Mouse (Mus musculus): ENCODE results near the gene Ndc80. TPM values are rescaled to one million over a fixed set of nuclear protein-coding genes. Genes with fewer than 3 reads are reported as not detected.
"Not testable (repeated sequence)": the region's sequence is repeated elsewhere in the genome, so short reads cannot be mapped to it uniquely, and the experiment has no call there.

Gene Ndc80
- total RNA-seq, 2 experiments from 2014 or later = 0.70 to 0.83 TPM

- DNase-seq (ENCODE audit: low spot score in 2 of 2) = no peak
These were observed 47.2 kb downstream of the Ndc80 start for GRCm38 (mm10) chr17:71479381-71479901.

DNA sequence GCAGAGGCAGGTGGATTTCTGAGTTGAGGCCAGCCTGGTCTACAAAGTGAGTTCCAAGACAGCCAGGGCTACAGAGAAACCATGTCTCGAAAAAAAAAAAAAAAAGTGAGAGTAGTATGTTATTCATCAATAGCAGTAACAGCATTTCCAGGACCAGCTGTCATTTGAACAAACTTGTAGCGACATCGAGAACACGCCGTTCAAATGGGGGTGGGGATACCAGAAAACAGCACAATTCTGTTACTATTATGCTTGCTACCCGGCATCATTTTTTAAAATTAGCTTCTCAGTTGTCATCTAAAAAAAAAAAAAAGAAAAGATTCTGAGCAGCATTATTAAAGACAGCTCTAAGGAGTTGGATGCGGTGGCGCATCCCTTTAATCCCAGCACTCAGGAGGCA, 49.2 kb downstream of the Ndc80 start:
- DNase-seq (ENCODE audit: low spot score in 2 of 2) = no peak

DNA sequence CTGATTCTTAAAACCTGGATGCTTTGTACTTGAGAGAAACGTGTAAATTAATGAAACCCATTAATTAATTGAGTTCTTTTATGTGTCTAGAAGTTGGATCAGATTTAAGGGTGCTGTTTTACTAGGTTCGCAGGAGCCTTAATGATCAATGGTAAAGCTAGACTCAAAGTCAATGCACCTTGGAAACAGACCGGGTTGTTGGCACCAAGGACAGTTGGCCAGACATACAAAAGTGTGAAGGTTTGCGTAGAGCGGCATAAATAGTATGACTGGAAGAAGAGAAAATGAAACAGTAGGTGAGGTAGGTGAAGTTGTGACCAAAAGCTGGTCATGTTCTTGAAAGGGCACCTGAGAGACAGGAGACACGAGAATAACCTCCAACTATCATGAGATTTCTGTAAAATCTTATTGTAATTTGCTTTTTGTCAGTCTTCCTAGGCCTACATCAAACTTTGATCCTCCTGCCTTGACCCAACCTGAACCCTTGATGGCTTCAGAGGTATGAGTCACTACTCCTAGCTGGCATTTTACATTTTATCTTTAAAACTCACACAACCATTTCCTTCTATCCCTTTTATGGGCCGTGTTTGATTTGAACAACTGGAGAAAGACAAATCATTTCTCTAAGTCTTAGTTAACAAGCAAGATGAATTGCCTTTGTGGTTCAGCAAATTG, 50.2 kb downstream of the Ndc80 start:
- no peak for DNase-seq (ENCODE audit: low spot score in 2 of 2)

GRCm38 (mm10) chr17:71475705-71476089, 51.0 kb downstream of the Ndc80 start:
- DNase-seq (ENCODE audit: low spot score in 2 of 2) = peak; percentile 64

DNA sequence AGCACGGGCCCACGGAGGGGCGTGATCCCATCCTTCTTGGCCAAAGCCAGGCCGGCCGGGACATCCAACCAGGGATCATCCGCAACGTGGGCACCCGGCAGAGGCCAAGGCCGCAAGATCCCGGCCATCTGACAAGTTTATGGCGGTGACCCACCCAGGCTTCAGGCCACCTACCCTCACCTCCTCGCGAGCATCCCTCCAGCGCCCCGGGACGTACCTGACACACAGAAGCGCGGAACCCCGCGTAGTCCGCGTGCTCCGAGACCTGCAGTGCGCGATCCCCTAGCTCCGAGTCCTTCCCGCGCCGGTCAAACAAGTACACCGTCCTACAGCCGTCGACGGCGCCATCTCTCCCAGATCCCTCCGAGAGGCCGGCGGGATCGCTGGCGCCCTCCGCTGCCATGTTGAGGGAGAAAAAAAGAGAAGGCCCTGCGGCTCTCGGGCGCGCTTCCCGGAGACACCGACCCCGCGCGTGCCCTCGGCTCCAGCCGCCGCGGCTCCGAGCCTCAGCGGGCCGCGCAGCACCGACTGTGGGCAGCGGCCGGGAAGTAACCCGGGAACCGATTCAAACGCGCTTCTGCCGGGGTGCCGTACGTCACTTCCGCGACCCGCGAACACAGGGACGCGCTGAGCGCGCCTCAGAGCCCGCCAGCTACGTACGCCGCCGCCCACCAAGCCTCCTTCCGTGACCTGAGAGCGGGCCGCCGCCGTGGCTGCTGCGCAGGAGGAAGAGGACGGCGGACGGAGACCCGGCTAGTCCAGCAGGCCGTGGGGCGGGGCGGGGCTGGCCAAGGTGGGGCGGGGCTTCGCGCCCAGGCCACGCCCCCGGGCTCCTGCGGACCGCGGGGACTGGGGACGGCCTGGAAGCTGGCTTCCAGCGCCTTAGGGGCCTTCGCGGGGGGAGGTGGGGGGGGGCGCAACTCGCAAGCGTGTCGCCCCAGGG, 51.6 kb downstream of the Ndc80 start, which contains the start of gene Smchd1:
Gene Smchd1 (minus strand): TSS at position 582 of the 943 bp plus-strand sequence.
- DNase-seq (ENCODE audit: low spot score in 2 of 2) = peak; percentile 91 to 92

DNA sequence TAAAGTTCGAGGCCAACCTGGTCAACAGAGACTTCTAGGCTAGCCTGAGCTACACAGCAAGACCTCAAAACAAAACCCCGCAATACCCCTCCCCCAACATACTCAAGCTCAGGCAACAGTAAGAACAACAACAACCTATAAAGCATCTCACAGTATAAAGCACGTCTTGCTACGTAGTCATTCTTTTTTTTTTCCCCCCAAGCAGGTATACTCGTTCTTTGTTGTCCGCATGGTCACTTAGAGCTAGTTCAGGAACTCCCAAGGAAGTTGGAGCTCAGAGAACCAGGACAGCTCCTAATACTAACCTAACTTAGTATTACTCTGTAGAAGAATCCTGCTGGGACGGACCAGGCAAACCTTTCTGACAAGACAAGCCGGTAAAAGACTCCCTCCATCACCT, 52.5 kb downstream of the Ndc80 start:
- no peak for DNase-seq (ENCODE audit: low spot score in 2 of 2)

- no peak for DNase-seq (ENCODE audit: low spot score in 2 of 2)
These were observed 55.4 kb downstream of the Ndc80 start for GRCm38 (mm10) chr17:71471261-71471660.

GRCm38 (mm10) chr17:71460312-71460711, 66.3 kb downstream of the Ndc80 start:
- DNase-seq (ENCODE audit: low spot score in 2 of 2) = no peak

DNA sequence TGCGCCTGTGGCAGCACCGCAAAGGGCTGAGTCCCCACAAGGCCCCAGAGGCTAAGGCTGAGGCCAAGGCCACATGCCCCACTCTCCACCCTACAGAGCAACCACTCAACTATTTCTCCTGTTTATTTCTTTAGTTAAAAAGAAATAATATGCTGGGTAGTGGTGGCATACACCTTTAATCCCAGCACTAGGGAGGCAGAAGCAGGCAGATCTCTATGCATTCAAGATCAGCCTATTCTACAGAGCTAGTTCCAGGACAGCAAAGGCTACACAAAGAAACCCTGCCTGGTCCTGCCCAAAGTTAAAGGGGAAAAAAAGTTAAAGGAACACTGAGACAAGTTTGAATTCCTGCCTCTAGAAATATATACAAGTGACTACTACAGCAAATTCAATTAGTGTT, 66.8 kb downstream of the Ndc80 start, which contains the start of gene Gm4707:
Gene Gm4707 (minus strand): TSS at position 101 of the 400 bp plus-strand sequence.
- no peak for DNase-seq (ENCODE audit: low spot score in 2 of 2)

GRCm38 (mm10) chr17:71457361-71457760, 69.3 kb downstream of the Ndc80 start:
- DNase-seq (ENCODE audit: low spot score in 2 of 2) = not testable (repeated sequence)

Other genes with a start within 250 kb of the Ndc80 start
- gene Emilin2, start 214.9 kb downstream of the Ndc80 start, total RNA-seq (2021) = 10 to 100 TPM in 1 of 2 experiments, 1 to 10 TPM in 1; 4.8 to 11.4 TPM
- 1 to 10 TPM in 1 of 2 experiments, under 1 TPM in 1; 0.83 to 2.7 TPM for gene Gm4707, start 66.9 kb downstream of the Ndc80 start, total RNA-seq (2021)
- gene Smchd1, start 51.5 kb downstream of the Ndc80 start, total RNA-seq (2021) = 10 to 100 TPM; 38.9 to 51.1 TPM
- under 1 TPM; 0.35 to 0.50 TPM for gene Spdya, start 25.2 kb upstream of the Ndc80 start, total RNA-seq (2021)
- 100 to 1,000 TPM in 1 of 2 experiments, 10 to 100 TPM in 1; 63.3 to 104 TPM for gene Wdr43, start 89.0 kb upstream of the Ndc80 start, total RNA-seq (2021)
- gene Togaram2, start 146.4 kb upstream of the Ndc80 start, total RNA-seq (2021) = under 1 TPM in 1 of 2 experiments, not detected in 1; 0.13 TPM
- not detected for gene Pcare, start 226.0 kb upstream of the Ndc80 start, total RNA-seq (2021)
- gene Clip4, start 241.6 kb upstream of the Ndc80 start, total RNA-seq (2021) = 10 to 100 TPM; 15.4 to 16.9 TPM